Mouse (Mus musculus): ENCODE results near the gene Gon7. TPM values are rescaled to one million over a fixed set of nuclear protein-coding genes. Genes with fewer than 3 reads are reported as not detected.

Gene Gon7
- polyA plus RNA-seq, 1 experiment from 2014 or later, result 30.8 TPM

GRCm38 (mm10) chr12:102740285-102740684 lies 17.3 kb downstream of the Gon7 start:
- Histone ChIP-seq H3K4me1 (replicated peaks) (peaks cover 15% of the 10 kb centered on the region), H3K27me3 (replicated peaks) (no peaks in the 10 kb centered on the region), H3K4me3 (replicated peaks) (no peak overlapping the region), H3K36me3 (no peaks in the 10 kb centered on the region), H3K4me2 (replicated peaks) (no peak overlapping the region), H3K9me3 (no peaks in the 10 kb centered on the region), H3K27ac (no peak overlapping the region), H3K9ac (no peak overlapping the region)
- WGBS, result 64% methylated on average over 3 of the region's 3 CpGs
- ATAC-seq, result no peak

DNA sequence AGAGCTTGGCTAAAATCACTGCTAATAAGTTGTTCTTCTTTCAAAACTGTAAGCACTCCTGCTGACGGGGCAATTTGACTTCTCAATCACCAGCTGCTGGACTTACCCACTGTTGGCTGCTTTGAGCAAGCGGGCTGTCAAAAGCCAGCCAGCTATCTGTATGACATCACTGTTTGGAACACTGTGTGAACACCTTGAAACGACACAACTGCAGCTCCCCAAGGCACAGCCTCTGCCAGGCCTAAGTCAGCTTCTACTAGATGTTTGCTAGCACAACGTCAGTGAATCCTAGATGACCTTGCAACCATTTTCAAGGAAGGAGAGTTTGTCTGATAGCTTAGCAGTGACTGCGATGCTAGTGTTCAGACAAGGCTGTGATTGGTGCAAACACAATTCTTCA lies 18.5 kb downstream of the Gon7 start:
- peaks cover 7% of the 10 kb centered on the region for H3K4me1 ChIP-seq (replicated peaks)
- no peaks in the 10 kb centered on the region for H3K9me3 ChIP-seq
- no peaks in the 10 kb centered on the region for H3K36me3 ChIP-seq
- H3K27me3 ChIP-seq (replicated peaks), result no peaks in the 10 kb centered on the region
- no peak overlapping the region for H3K4me3 ChIP-seq (replicated peaks)
- ATAC-seq, result no peak
- WGBS, result 71% methylated on average over 5 of the region's 5 CpGs
- H3K4me2 ChIP-seq (replicated peaks), result no peak overlapping the region
- no peak overlapping the region for H3K9ac ChIP-seq
- no peak overlapping the region for H3K27ac ChIP-seq

DNA sequence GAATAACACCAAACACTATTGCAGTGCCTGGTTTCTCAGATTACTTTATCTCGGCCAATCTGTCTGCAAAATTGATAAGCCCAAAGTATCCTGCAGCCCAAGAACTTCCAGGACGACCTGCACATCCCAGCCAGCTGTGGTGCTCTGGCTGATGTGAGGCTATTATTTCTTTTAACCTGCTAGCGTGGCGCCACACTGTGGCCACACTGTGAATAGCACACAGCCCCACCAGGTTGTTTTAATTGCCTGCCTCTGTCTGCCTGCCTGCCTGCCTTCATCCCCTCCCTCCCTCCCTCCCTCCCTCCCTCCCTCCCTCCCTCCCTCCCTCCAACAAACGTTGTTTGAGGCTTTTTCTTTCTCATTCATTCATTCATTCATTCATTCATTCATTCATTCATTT lies 24.2 kb downstream of the Gon7 start:
- WGBS, result 6% methylated on average over 5 of the region's 5 CpGs

GRCm38 (mm10) chr12:102730798-102731619 lies 26.6 kb downstream of the Gon7 start:
- Histone ChIP-seq H3K4me1 (replicated peaks) (peaks cover 25% of the 10 kb centered on the region), H3K27me3 (replicated peaks) (no peaks in the 10 kb centered on the region), H3K9ac (0 out of 2 replicates have a peak overlapping the region, but pooled peaks have one; percentile 8), H3K27ac (peak overlapping the region; percentile 93), H3K36me3 (no peaks in the 10 kb centered on the region), H3K4me2 (replicated peaks) (peak overlapping the region; percentile 53), H3K9me3 (no peaks in the 10 kb centered on the region), H3K4me3 (replicated peaks) (no peak overlapping the region; the same call in 1 of the 2 replicates)
- ATAC-seq, result peak; percentile 91
- WGBS, result 19% methylated on average over 16 of the region's 16 CpGs

More for the DNA sequence above, 24.2 kb downstream of the Gon7 start:
- Histone ChIP-seq H3K4me2 (replicated peaks) (no peak overlapping the region), H3K36me3 (no peaks in the 10 kb centered on the region), H3K9ac (no peak overlapping the region), H3K4me3 (replicated peaks) (no peak overlapping the region), H3K27ac (no peak overlapping the region), H3K4me1 (replicated peaks) (peaks cover 23% of the 10 kb centered on the region), H3K9me3 (no peaks in the 10 kb centered on the region), H3K27me3 (replicated peaks) (no peaks in the 10 kb centered on the region)
- ATAC-seq, result no peak

DNA sequence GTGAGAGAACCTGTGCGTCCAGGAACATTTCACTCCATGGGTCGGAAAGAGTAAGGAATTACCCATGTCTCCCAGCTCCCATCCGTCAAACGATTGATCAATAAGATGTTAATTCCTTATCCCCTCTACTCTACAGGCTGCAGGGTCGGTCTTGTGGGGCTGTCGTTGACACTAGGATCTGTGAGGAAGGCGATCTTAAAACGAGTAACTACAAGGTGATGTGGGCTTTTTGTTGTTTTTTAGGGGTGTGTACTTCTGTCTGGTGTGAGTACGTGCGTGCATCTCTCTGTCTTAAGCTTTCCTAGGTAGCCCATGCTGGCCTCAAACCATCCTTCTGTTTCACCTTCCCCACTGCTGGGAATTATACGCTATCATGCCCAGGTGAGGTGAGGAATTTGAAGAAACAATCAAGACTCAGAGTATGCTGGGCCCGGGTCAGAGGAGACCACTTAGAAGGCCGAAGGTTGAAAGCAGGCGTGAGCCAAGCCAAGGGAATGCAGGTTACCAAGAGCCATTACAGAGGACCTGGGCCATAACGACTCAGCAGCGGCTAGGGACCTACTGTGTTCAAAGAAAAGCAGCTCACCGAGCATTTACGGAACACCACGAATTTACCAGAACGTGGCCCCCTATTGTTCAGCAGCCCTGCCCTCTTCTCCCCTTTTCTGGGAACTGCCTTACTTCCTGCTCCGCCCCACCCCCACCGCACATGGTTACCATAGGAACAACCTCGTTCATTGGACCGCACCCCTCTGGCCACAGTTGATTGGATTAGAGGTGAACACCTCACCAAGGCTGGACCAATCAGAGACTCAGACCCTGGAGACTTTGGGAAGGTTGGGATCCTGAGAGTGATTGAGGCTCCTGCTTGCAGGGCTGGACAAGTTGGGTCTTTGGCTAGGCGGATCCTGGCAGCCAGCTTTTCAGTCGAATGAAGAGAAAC lies 27.5 kb downstream of the Gon7 start:
- peak; percentile 95 for ATAC-seq

DNA sequence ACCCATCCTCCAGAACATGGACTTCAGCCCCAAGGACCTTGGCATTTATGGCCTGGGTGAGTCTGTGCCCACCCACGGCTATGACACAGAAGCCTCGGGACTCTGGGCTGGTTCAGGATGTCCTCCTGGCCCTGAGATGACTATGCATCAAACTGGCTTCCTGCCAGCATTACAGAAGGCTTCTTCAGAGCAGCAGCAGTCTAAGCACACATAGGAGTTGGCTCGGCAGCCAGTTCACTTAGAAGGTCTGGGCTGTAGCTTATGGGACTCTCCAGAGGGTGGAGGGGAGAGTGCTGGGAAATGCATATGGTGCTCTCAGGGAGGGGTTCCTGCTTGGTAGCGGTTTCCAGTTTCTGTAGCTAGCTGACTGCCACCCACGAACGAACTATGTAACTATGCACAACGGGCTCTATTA lies 31.8 kb downstream of the Gon7 start:
- Histone ChIP-seq H3K9me3 (no peaks in the 10 kb centered on the region), H3K27ac (no peak overlapping the region), H3K27me3 (replicated peaks) (no peaks in the 10 kb centered on the region), H3K4me1 (replicated peaks) (peaks cover 20% of the 10 kb centered on the region), H3K36me3 (no peaks in the 10 kb centered on the region), H3K4me2 (replicated peaks) (no peak overlapping the region), H3K4me3 (replicated peaks) (no peak overlapping the region), H3K9ac (no peak overlapping the region)
- ATAC-seq, result no peak; the same call in 1 of the 2 replicates
- 55% methylated on average over 7 of the region's 7 CpGs for WGBS

More for the DNA sequence above, 27.5 kb downstream of the Gon7 start:
- peaks cover 30% of the 10 kb centered on the region for H3K4me1 ChIP-seq (replicated peaks)
- no peaks in the 10 kb centered on the region for H3K9me3 ChIP-seq
- H3K4me3 ChIP-seq (replicated peaks), result no peak overlapping the region; the same call in 1 of the 2 replicates
- no peak overlapping the region for H3K9ac ChIP-seq
- no peaks in the 10 kb centered on the region for H3K27me3 ChIP-seq (replicated peaks)
- H3K27ac ChIP-seq, result peak overlapping the region; percentile 93
- no peaks in the 10 kb centered on the region for H3K36me3 ChIP-seq
- WGBS, result 32% methylated on average over 26 of the region's 26 CpGs
- peak overlapping the region; percentile 53 for H3K4me2 ChIP-seq (replicated peaks)

DNA sequence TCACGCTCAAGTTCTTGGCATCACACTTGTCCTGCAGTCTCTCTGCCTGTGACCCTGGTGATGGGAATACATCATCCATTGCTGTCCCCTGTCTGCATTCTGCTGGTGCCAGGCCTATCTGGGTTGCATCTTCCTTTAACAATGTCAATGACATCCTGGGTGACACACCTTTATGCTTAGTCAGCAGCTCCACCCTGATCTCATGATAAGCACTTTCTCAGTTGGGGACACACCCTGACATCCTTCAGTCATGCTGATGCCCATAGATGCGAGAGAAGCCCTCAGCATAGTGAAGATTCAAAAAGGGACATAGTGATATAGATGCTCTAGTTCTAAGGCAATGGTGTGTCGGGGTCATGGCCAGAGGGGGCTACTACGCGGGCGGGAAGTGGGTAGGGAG lies 32.5 kb downstream of the Gon7 start:
- WGBS, result 92% methylated on average over 6 of the region's 6 CpGs

DNA sequence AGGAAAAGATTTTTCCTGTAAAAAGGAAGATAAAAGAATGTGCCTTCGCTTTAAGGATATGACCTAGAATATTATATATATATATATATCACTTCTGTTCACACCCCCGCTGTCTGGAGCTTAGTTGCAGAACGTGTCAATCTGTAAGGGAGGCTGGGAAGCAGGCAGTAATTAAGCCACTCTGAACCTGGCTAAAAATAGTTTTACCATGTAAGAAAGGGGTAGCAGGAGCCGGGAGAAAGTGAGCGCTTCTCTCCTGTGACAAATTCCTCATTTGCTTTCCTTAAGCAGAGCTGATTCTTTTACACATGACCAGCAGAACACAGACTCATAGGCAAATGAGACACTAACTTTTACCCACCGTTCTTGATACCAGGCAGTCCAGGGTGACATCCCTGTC lies 33.7 kb downstream of the Gon7 start:
- no peak overlapping the region for H3K9ac ChIP-seq
- H3K27me3 ChIP-seq (replicated peaks), result no peaks in the 10 kb centered on the region
- H3K9me3 ChIP-seq, result no peaks in the 10 kb centered on the region
- peaks cover 7% of the 10 kb centered on the region; the same call in 1 of the 2 replicates for H3K4me1 ChIP-seq (replicated peaks)
- ATAC-seq, result no peak
- no peak overlapping the region for H3K4me3 ChIP-seq (replicated peaks)
- no peak overlapping the region for H3K4me2 ChIP-seq (replicated peaks)
- H3K36me3 ChIP-seq, result no peaks in the 10 kb centered on the region
- no peak overlapping the region for H3K27ac ChIP-seq
- WGBS, result 69% methylated on average over 6 of the region's 6 CpGs

More for the DNA sequence above, 32.5 kb downstream of the Gon7 start:
- H3K36me3 ChIP-seq, result no peaks in the 10 kb centered on the region
- no peak overlapping the region for H3K4me3 ChIP-seq (replicated peaks)
- no peak overlapping the region for H3K27ac ChIP-seq
- ATAC-seq, result no peak
- no peak overlapping the region for H3K4me2 ChIP-seq (replicated peaks)
- no peaks in the 10 kb centered on the region for H3K27me3 ChIP-seq (replicated peaks)
- H3K9me3 ChIP-seq, result no peaks in the 10 kb centered on the region
- peaks cover 14% of the 10 kb centered on the region for H3K4me1 ChIP-seq (replicated peaks)
- H3K9ac ChIP-seq, result no peak overlapping the region

GRCm38 (mm10) chr12:102722966-102723365 lies 34.6 kb downstream of the Gon7 start:
- Histone ChIP-seq H3K27me3 (replicated peaks) (no peaks in the 10 kb centered on the region), H3K9me3 (no peaks in the 10 kb centered on the region), H3K4me3 (replicated peaks) (no peak overlapping the region), H3K4me2 (replicated peaks) (no peak overlapping the region), H3K9ac (no peak overlapping the region), H3K36me3 (no peaks in the 10 kb centered on the region), H3K4me1 (replicated peaks) (peaks cover 7% of the 10 kb centered on the region; the same call in 1 of the 2 replicates), H3K27ac (no peak overlapping the region)
- no peak for ATAC-seq
- WGBS, result 66% methylated on average over 8 of the region's 8 CpGs

DNA sequence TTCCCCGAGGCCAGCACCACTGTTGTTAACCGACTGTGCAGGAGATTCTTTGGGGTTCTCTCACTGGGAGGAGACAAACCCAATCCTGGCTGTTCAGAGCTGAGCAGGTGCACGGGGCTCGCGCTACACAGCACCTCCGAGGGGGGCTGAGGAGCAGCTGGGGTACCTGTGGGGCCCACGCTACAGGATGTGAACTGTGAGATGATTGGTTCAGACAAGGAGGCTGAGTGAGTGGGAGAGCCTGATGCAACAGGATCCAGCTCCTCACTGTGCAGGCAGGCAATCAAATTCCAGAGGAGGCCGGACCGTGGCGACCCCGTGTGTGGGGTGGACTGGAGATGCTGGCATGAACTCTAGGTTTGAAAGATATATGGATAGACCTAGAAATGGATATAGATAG lies 35.2 kb downstream of the Gon7 start:
- Histone ChIP-seq H3K27me3 (replicated peaks) (no peaks in the 10 kb centered on the region), H3K36me3 (no peaks in the 10 kb centered on the region), H3K9me3 (no peaks in the 10 kb centered on the region), H3K4me2 (replicated peaks) (no peak overlapping the region), H3K4me1 (replicated peaks) (peaks cover 7% of the 10 kb centered on the region; the same call in 1 of the 2 replicates), H3K27ac (no peak overlapping the region), H3K9ac (no peak overlapping the region), H3K4me3 (replicated peaks) (no peak overlapping the region)
- WGBS, result 62% methylated on average over 11 of the region's 11 CpGs
- no peak for ATAC-seq

GRCm38 (mm10) chr12:102719552-102720315 lies 37.9 kb downstream of the Gon7 start:
- no peak overlapping the region for H3K4me2 ChIP-seq (replicated peaks)
- no peaks in the 10 kb centered on the region for H3K4me1 ChIP-seq (replicated peaks)
- no peaks in the 10 kb centered on the region for H3K36me3 ChIP-seq
- H3K9ac ChIP-seq, result no peak overlapping the region
- H3K27ac ChIP-seq, result no peak overlapping the region
- no peaks in the 10 kb centered on the region for H3K27me3 ChIP-seq (replicated peaks)
- H3K4me3 ChIP-seq (replicated peaks), result no peak overlapping the region
- peak; percentile 73; the same call in 1 of the 2 replicates for ATAC-seq
- 22% methylated on average over 13 of the region's 13 CpGs for WGBS
- H3K9me3 ChIP-seq, result no peaks in the 10 kb centered on the region

Data from intestine, embryonic 15.5 days (tissue).